Mouse (Mus musculus): ENCODE data around the gene Ndufaf7. TPM values are rescaled to one million over a fixed set of nuclear protein-coding genes. Genes with fewer than 3 reads are reported as not detected.

Ndufaf7 gene
- total RNA-seq (2014; rRNA removed) (27.5 and 29.9 TPM in 2 replicates), polyA plus RNA-seq (2015; fragmentation: Nextera tagmentation; extraction: Ambion mirVana) (56.4 and 61.6 TPM in 2 replicates)

GRCm38 (mm10) chr17:78936466-78937228 is at the start of gene Ndufaf7, which contains the start of gene Cebpz:
TSS of gene Ndufaf7 (plus strand) at chr17:78937136.
TSS of gene Cebpz (minus strand) at chr17:78937066.
- H3K9ac ChIP-seq (replicated peaks; ENCODE audit: low read length, poor library complexity, severe bottlenecking) = peak within 1 kb of the TSS; percentile 79
- peaks cover 26% of the 10 kb centered on the region for H3K36me3 ChIP-seq (ENCODE audit: insufficient read depth, low read length)
- peak within 1 kb of the TSS; percentile 66 for H3K4me2 ChIP-seq (ENCODE audit: low read depth, low read length, poor library complexity, severe bottlenecking)
- DNase-seq (ENCODE audit: low spot score) = peak; percentile 99
- no peaks in the 10 kb centered on the region for H3K9me3 ChIP-seq (ENCODE audit: low read length)
- WGBS = under 1% methylated on average over 45 of the region's 45 CpGs
- no peaks in the 10 kb centered on the region for H3K27me3 ChIP-seq (ENCODE audit: insufficient read depth, low read length)
- peak within 1 kb of the TSS; percentile 68 for H3K27ac ChIP-seq (ENCODE audit: low read depth, low read length)
- 0 out of 2 replicates have a peak, but pooled peaks cover 3% of the 10 kb centered on the region for H3K4me1 ChIP-seq (ENCODE audit: insufficient read depth, low read length)
- ATAC-seq (ENCODE audit: low FRiP score) = peak; percentile 99
- no peak for TF ChIP-seq CTCF (IDR thresholded peaks at IDR 0.05)
- peak within 1 kb of the TSS; percentile 77 for H3K4me3 ChIP-seq (ENCODE audit: low read depth, low read length)

DNA sequence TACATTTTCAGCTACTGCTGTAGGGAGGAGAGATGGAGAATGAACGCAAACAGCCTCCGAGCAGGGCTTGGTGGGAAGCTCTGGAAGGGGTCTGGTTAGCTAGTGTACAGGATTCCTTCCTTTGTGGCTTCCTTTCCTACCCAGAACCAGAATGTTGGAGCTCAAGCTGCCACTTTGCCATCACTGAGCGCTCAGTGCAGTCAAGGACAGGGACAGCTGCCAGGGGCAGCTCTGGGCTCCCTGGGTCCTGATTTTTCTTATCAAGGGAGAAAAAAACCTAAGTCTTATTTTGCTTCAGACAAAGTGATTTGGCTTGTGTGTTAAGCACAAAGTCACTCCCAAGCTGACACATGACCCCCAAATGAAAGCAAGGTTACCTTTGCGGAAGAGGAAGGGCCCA is 48.4 kb upstream of the Ndufaf7 start:
- no peaks in the 10 kb centered on the region for H3K27me3 ChIP-seq (ENCODE audit: insufficient read depth, low read length)
- no peak overlapping the region for H3K27ac ChIP-seq (ENCODE audit: low read depth, low read length)
- H3K9ac ChIP-seq (replicated peaks; ENCODE audit: low read length, poor library complexity, severe bottlenecking) = no peak overlapping the region
- no peaks in the 10 kb centered on the region for H3K9me3 ChIP-seq (ENCODE audit: low read length)
- DNase-seq (ENCODE audit: low spot score) = peak; percentile 4
- ATAC-seq (ENCODE audit: low FRiP score) = no peak
- H3K4me2 ChIP-seq (ENCODE audit: low read depth, low read length, poor library complexity, severe bottlenecking) = no peak overlapping the region
- H3K4me3 ChIP-seq (ENCODE audit: low read depth, low read length) = no peak overlapping the region
- TF ChIP-seq CTCF (IDR thresholded peaks at IDR 0.05) = no peak
- 93% methylated on average over 4 of the region's 4 CpGs for WGBS
- no peaks in the 10 kb centered on the region for H3K4me1 ChIP-seq (ENCODE audit: insufficient read depth, low read length)
- H3K36me3 ChIP-seq (ENCODE audit: insufficient read depth, low read length) = no peaks in the 10 kb centered on the region

DNA sequence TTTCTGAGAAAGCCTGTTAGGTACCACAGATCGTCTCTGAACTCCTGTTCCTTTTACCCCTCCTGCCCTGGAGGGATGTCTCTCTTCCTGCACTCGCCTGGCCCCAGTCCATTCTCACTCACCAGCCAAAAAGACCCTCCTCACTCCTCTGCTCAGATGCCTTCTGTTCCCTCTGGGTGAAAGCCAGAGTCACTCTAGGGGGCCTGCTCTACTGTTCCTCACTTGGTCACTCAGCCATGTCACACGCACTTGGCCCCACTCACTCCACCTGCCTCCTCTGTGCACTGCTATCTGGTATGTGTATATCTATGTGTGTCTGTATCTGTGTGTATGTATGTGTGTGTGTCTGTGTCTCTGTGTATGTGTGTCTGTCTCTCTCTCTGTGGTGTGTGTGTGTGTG is 47.8 kb upstream of the Ndufaf7 start:
- H3K27ac ChIP-seq (ENCODE audit: low read depth, low read length) = no peak overlapping the region
- no peak overlapping the region for H3K4me2 ChIP-seq (ENCODE audit: low read depth, low read length, poor library complexity, severe bottlenecking)
- H3K4me3 ChIP-seq (ENCODE audit: low read depth, low read length) = no peak overlapping the region
- DNase-seq (ENCODE audit: low spot score) (peak; percentile 78), ATAC-seq (ENCODE audit: low FRiP score) (peak; percentile 54; the same call in 1 of the 2 replicates)
- no peaks in the 10 kb centered on the region for H3K4me1 ChIP-seq (ENCODE audit: insufficient read depth, low read length)
- 28% methylated on average over 3 of the region's 3 CpGs for WGBS
- no peaks in the 10 kb centered on the region for H3K27me3 ChIP-seq (ENCODE audit: insufficient read depth, low read length)
- H3K9ac ChIP-seq (replicated peaks; ENCODE audit: low read length, poor library complexity, severe bottlenecking) = no peak overlapping the region
- no peak for TF ChIP-seq CTCF (IDR thresholded peaks at IDR 0.05)
- H3K36me3 ChIP-seq (ENCODE audit: insufficient read depth, low read length) = no peaks in the 10 kb centered on the region
- no peaks in the 10 kb centered on the region for H3K9me3 ChIP-seq (ENCODE audit: low read length)

- Histone ChIP-seq H3K36me3 (ENCODE audit: insufficient read depth, low read length) (no peaks in the 10 kb centered on the region), H3K4me3 (ENCODE audit: low read depth, low read length) (no peak overlapping the region), H3K4me1 (ENCODE audit: insufficient read depth, low read length) (no peaks in the 10 kb centered on the region), H3K4me2 (ENCODE audit: low read depth, low read length, poor library complexity, severe bottlenecking) (no peak overlapping the region), H3K27me3 (ENCODE audit: insufficient read depth, low read length) (no peaks in the 10 kb centered on the region), H3K27ac (ENCODE audit: low read depth, low read length) (no peak overlapping the region), H3K9me3 (ENCODE audit: low read length) (no peaks in the 10 kb centered on the region), H3K9ac (replicated peaks; ENCODE audit: low read length, poor library complexity, severe bottlenecking) (no peak overlapping the region)
- no peak for TF ChIP-seq CTCF (IDR thresholded peaks at IDR 0.05)
- WGBS = 83% methylated on average over 9 of the region's 9 CpGs
- DNase-seq (ENCODE audit: low spot score) = no peak
- ATAC-seq (ENCODE audit: low FRiP score) = no peak
These were observed 45.9 kb upstream of the Ndufaf7 start for GRCm38 (mm10) chr17:78891020-78891419.

DNA sequence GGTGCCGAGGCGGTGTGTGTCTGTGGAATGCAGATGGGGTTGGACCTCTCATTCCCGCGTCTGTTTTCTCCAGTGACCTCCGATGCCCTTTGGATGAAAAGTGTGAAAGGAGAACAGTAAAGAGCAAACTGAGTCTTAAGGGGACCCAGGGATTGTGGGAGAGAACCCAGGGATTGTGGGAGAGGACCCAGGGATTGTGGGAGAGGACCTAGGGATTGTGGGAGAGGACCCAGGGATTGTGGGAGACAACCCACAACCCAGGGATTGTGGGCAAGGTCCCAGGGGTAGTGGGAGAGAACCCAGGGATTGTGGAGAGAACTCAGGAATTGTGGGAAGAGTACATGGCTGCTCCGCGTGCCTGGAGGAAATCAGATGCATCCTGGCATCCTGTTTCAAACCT is 41.9 kb upstream of the Ndufaf7 start:
- H3K9ac ChIP-seq (replicated peaks; ENCODE audit: low read length, poor library complexity, severe bottlenecking) = no peak overlapping the region
- ATAC-seq (ENCODE audit: low FRiP score) = no peak
- DNase-seq (ENCODE audit: low spot score) = no peak
- H3K4me1 ChIP-seq (ENCODE audit: insufficient read depth, low read length) = no peaks in the 10 kb centered on the region
- H3K36me3 ChIP-seq (ENCODE audit: insufficient read depth, low read length) = no peaks in the 10 kb centered on the region
- 86% methylated on average over 7 of the region's 7 CpGs for WGBS
- H3K4me2 ChIP-seq (ENCODE audit: low read depth, low read length, poor library complexity, severe bottlenecking) = no peak overlapping the region
- no peaks in the 10 kb centered on the region for H3K9me3 ChIP-seq (ENCODE audit: low read length)
- no peaks in the 10 kb centered on the region for H3K27me3 ChIP-seq (ENCODE audit: insufficient read depth, low read length)
- H3K27ac ChIP-seq (ENCODE audit: low read depth, low read length) = no peak overlapping the region
- no peak overlapping the region for H3K4me3 ChIP-seq (ENCODE audit: low read depth, low read length)
- no peak for TF ChIP-seq CTCF (IDR thresholded peaks at IDR 0.05)

DNA sequence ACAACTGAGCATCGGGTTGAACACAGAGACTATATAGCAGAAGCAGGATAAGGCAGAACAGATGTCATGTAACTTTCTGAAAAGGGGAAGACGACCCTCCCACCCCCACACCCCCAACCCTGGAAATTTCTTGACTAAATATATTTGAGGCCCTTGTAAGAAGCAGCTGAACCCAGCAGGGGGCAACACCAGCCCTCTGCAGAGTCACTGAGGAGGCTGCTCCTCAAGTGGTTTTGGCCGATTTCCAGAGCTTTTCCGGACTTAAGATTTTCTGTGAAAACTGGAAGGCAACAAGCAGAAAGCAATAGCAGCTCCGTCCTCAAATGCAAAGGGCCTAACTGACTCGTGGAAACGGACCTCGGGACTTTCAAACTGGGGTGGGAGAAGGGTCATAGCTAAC is 41.5 kb upstream of the Ndufaf7 start:
- peak; percentile 88 for DNase-seq (ENCODE audit: low spot score)
- TF ChIP-seq CTCF (IDR thresholded peaks at IDR 0.05) = peak; percentile 57
- Histone ChIP-seq H3K27ac (ENCODE audit: low read depth, low read length) (no peak overlapping the region), H3K4me1 (ENCODE audit: insufficient read depth, low read length) (no peaks in the 10 kb centered on the region), H3K9me3 (ENCODE audit: low read length) (no peaks in the 10 kb centered on the region), H3K36me3 (ENCODE audit: insufficient read depth, low read length) (no peaks in the 10 kb centered on the region), H3K4me3 (ENCODE audit: low read depth, low read length) (no peak overlapping the region), H3K4me2 (ENCODE audit: low read depth, low read length, poor library complexity, severe bottlenecking) (peak overlapping the region; percentile 21; the same call in 1 of the 2 replicates), H3K27me3 (ENCODE audit: insufficient read depth, low read length) (no peaks in the 10 kb centered on the region), H3K9ac (replicated peaks; ENCODE audit: low read length, poor library complexity, severe bottlenecking) (no peak overlapping the region)
- no peak for ATAC-seq (ENCODE audit: low FRiP score)
- 33% methylated on average over 8 of the region's 8 CpGs for WGBS
